Mouse (Mus musculus) embryo, embryonic 10.5 days (tissue): Measurements from ENCODE around the gene Fam186a.
"Not testable (repeated sequence)": the region's sequence is repeated elsewhere in the genome, so short reads cannot be mapped to it uniquely, and the experiment has no call there.

ENCODE experiments used
- DNase-seq: peaks from one replicate; pipeline ENCODE4 v3.0.0-alpha.2; 2015; ENCODE audit warnings: low spot score

Gene Fam186a

GRCm38 (mm10) chr15:99934501-99934900 is 32.4 kb downstream of the Fam186a start:
- DNase-seq: no peak

DNA sequence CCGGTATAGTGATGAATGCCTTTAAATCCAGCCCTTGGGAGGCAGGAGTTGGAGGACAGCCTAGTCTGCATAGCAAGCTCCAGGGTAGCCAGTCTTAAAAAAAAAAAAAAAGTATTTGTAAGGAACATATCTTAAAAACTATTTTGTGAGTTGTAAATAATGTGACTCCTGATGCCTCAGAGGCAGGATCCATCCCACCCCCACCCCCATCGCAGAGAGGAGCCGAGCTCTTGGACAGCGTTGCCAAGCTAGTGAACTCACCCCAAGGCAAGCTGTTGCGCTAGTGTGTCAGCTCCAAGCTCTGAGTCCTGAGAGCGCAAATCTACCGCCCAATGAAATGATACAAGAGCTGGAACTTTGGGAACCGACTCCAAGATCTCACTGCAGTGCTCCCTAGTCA is 35.6 kb downstream of the Fam186a start:
- DNase-seq: no peak

- no peak for DNase-seq
Measured at GRCm38 (mm10) chr15:99919601-99920158, 47.2 kb downstream of the Fam186a start.

GRCm38 (mm10) chr15:99917264-99917663 is 49.6 kb downstream of the Fam186a start:
- DNase-seq: no peak

DNA sequence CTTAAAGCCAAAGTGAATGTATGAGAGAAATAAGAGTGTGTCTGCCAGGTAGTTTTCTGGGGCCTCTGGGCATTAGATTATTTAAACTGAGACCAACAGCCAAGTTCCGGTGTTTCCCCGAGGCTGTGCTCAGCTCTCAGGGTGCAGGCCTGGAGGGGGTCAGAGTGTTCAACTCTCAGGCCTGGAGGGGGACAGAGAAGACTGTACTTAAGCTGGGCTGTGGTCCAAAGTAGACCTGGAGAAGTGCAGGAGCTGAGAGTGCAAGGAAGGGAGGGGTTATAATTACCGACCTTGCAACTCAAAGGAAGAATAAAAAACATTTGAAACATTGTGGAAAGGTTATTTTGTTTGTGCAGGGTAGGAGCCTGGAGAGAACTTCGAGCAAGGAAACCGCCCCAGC is 52.2 kb downstream of the Fam186a start:
- DNase-seq: no peak

DNA sequence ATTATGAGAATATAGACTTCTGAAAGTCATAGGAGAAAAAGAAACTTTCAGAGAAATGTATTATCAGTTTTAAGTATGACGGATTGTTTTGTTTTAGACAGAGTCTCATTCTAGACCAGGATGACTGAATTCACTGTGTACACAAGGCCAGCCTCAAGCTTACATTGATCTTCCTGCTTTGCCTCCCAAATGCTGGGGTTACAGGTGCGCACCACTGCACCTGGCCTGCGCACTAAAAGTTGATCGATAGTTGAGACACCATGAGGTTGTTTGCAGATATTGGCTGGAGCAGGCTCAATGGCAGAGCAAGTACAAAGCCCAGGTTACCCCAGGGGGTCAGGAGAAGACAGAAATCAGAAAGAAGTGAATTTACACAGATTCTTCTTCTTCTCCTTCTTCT is 55.1 kb downstream of the Fam186a start:
- no peak for DNase-seq

DNA sequence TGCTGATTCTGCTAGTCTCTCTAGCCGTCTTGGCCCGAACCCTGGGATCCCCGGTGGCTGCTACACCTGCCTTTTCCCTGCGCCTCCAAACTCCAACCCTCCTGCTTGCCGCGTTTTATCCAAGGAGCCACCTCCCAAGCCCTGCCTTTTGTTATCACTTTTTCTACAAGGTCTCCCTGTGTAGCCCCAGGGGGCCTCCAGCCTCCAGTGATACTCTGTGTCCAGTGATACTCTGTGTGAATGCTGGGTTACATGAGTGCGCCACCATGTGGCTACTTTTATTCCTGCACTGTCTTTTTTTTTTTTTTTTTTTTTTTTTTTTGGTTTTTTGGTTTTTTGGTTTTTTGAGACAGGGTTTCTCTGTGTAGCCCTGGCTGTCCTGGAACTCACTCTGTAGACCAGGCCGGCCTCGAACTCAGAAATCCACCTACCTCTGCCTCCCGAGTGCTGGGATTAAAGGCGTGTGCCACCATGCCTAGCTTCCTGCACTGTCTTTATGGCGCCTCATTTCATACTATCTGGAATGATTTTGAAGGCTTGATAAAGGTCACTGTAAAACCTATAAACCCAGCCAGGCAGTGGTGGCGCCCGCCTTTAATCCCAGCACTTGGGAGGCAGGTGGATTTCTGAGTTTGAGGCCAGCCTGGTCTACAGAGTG is 57.4 kb downstream of the Fam186a start:
- DNase-seq: peak; percentile 63

DNA sequence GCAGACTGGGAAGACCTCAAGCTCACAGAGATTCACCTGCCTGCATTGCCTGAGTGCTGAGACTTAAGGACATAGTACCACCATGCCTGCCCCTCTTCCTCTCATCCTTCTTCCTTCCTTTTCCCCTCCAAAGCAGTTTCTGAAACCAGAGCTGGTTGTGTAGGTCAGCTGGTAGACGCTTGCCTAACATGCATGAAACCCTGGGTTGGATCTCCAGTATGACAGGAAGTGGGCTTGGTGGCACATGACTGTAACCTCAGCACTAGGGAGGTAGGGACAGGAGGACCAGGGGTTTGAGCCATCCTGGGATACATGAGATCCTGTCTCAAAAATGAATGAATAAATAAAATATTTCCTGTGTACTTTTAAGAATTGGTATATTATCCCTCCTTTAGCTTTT is 59.3 kb downstream of the Fam186a start:
- DNase-seq: no peak

DNA sequence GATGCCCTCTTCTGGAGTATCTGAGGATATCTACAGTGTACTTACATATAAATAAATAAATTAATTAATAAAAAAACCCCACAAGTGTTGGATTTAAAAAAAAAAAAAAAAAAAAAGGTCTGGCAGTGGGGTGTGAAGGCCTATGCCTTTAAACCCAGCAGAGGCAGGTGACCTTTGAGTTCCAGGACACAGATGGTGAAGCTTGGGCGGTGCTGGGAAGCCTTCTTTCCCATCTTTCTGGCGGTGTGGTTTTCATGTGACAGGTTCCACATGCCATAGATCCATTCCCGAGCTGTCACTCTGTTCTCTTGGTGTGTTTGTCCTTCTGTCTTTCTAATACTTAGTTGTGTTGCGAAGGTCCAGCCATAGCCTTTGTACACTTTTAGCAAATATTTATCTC is 59.8 kb downstream of the Fam186a start:
- DNase-seq: no peak

GRCm38 (mm10) chr15:99904841-99905240 is 62.0 kb downstream of the Fam186a start:
- DNase-seq: no peak

DNA sequence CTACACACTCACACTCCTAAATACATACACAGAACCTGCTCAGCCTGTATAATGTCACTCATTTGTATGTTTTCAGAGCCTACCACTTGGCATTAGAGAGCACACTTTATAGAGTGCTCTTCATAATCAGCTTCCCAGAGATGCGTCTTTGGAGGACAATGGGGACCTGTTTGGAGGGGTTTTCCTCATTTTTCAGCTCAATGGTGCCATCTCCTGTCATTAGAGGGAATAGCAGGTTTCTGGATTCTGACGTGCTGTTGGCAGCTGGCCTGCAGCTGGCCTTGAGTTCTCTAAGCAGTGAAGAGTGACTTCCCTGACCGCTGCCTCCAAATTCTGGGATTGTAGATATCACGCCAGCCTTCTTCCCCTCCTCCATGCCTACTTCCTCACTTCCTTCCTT is 62.5 kb downstream of the Fam186a start:
- peak; percentile 93 for DNase-seq

GRCm38 (mm10) chr15:99903227-99903626 is 63.6 kb downstream of the Fam186a start:
- DNase-seq: no peak

DNA sequence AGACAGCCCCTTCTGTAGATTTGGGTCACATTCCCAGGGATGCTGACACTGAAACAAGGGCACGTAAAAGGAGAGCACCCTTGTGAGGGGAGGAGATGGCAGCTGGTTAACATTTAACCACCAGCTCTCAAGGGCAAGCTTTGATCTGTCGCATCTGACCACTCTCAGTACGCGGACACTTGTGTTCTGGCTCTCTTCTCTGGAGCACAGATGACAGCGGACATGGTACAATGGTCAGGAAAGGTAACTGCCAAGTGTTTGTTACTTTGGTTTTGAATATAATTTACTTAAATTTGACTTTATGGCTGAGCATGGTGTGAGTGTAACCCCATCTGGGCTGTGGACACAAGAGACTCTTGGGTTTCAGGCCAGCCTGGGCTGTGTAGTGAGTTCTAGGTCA is 64.1 kb downstream of the Fam186a start:
- no peak for DNase-seq

DNA sequence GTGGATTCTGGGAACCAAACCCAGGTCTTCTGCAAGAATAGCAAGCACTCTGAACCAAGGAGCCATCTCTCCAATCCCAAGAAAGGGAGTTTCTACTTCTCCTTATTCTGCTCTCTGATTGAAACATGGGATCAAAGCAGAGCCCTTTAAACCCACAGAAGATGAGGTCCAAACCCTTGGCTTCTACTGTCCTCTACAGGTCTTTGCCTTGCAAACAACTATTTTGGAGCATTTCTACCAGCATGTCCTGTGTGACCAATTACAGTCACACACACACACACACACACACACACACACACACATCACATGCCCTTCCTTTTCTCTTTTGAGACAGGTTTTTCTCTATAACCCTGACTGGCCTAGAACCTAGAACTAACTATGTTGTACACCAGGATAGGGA is 70.2 kb downstream of the Fam186a start:
- no peak for DNase-seq

- DNase-seq: no peak
Measured at GRCm38 (mm10) chr15:99891355-99891754, 75.5 kb downstream of the Fam186a start.

GRCm38 (mm10) chr15:99890412-99891236 is 76.2 kb downstream of the Fam186a start:
- DNase-seq: no peak

DNA sequence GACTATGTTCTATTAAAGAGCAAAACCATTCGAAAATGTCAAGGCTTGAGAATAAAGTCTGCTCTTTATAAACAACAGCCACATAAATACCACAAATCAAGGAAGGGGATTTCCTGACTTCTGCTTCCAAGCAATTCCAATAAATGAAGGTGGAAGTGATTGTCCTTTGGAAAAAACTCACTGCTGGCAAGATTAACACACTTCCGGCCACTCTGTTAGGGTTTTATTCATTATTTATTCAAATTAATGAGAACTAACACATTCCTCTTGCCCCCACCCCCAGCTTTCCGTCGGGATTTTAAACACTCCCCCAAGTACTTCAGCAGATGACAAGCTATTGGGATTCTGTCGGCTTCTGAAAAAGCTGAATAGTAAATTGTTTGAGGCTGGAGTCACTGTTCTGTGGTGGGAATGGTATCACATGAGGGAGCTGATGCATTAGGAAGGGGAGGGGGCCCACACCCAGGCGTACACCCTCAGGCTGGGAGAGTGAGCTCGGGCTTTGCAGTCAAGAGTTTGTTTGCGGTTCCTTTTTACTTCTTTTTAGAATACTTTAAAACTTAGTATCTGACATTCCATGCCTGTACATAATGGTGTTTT is 77.5 kb downstream of the Fam186a start:
- DNase-seq: no peak

DNA sequence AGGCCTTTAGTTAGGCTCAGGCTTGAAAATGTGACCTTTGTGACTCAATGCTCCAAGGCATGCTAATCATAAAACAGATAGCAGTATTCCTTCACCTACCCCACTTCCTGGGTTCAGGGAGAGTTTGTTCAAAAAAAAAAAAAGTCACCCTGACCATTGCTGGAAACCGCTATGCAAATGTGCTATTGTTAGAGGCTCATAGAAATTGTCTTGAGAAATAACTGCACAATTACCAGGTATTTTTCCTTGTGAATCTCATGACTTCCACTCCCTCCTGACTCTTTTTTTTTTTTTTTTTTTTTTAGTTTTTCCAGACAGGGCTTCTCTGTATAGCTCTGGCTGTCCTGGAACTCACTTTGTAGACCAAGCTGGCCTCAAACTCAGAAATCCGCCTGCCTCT is 79.7 kb downstream of the Fam186a start:
- DNase-seq: not testable (repeated sequence)

DNA sequence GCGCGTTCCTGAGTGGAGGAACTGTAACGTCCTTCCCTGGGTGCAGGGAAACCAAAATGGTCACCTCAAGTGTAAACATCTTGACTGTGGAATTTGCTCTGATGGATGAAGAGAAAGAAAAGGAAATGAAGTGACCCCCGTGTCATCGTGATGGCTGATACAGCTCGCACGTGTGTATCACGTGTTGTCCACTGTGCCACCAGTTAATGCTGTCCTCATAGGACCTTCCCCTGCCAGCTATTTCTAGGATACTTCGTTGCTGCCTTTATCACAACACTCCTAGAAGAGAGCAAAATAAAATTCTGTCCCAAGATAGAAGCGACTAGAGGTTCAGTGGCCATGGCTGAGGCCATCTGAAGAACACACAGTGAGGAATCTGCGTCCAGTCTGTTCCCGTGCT is 82.8 kb downstream of the Fam186a start:
- no peak for DNase-seq

GRCm38 (mm10) chr15:99878541-99878940 is 88.3 kb downstream of the Fam186a start:
- no peak for DNase-seq

DNA sequence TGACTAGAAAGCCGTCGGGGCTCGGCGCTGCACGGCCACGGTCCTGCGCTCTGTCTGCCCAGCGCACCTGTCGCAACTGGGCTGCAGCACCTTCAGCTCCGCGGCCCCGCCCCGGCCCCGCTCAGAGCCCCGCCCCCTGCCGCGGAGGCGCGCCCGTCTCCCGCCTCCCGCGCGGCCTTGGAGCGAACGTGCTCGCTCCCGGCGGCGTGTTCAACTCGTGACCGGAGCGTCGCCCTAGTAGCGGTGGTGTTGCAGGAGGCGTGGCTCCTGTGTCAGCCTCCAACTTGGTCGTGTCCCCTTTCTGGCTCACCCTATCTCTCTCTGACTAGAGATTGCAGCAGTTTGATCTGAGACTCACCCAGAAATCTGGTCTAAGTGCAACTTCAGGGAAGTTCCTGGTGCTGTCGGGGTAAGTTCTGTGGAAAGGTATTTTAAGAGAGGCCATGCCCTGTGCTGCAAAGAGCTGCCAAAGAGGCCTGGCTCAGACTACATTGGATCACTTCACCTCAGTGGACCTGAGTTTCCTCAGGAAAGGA is 91.5 kb downstream of the Fam186a start, which contains the start of gene Lima1:
Gene Lima1, minus strand, starts transcription at position 123 of the 536 bp plus-strand sequence.
- peak; percentile 93 for DNase-seq

GRCm38 (mm10) chr15:99874612-99875333 is 92.1 kb downstream of the Fam186a start:
- peak; percentile 29 for DNase-seq
